Mouse (Mus musculus) C2C12 (cell line): ENCODE results near the gene Dock1. TPM values are rescaled to one million over a fixed set of nuclear protein-coding genes. Genes with fewer than 3 reads are reported as not detected.
A peak's percentile ranks its signal among the peaks of the same experiment; 100 is the strongest.

Source experiments
- H3K27me3 ChIP-seq: one replicate; pipeline ENCODE4 v1.6.1; 2011; ENCODE audit not compliant: control insufficient read depth, insufficient read depth, insufficient read length
- H3K36me3 ChIP-seq: one replicate; pipeline ENCODE4 v1.6.1; 2011; ENCODE audit not compliant: control insufficient read depth, insufficient read depth
- H3K4me3 ChIP-seq: one replicate; pipeline ENCODE4 v1.5.1; 2011; ENCODE audit warnings: mild to moderate bottlenecking, control low read depth; ENCODE audit not compliant: poor library complexity, insufficient read depth, severe bottlenecking
- H3K79me2 ChIP-seq: one replicate; pipeline ENCODE4 v1.6.1; 2011; ENCODE audit not compliant: control insufficient read depth, insufficient read depth
- H3K79me3 ChIP-seq: one replicate; pipeline ENCODE4 v1.6.1; 2011; ENCODE audit warnings: low read depth, control low read depth
- H3ac ChIP-seq: one replicate; pipeline ENCODE3; 2011; ENCODE audit warnings: low read depth; ENCODE audit not compliant: control insufficient read depth, insufficient read length
- CEBPB ChIP-seq: IDR thresholded peaks from one replicate; pipeline ENCODE4 v1.6.1; 2011; ENCODE audit warnings: low read depth, mild to moderate bottlenecking, control low read depth, moderate library complexity
- CTCF ChIP-seq: IDR thresholded peaks from one replicate; pipeline ENCODE4 v1.5.1; 2011; ENCODE audit not compliant: control insufficient read depth, insufficient read depth, insufficient read length
- FOSL1 ChIP-seq: IDR thresholded peaks from one replicate; pipeline ENCODE4 v1.8.0; 2011; ENCODE audit warnings: mild to moderate bottlenecking, low read length; ENCODE audit not compliant: poor library complexity, insufficient read depth, severe bottlenecking
- MAX ChIP-seq: IDR thresholded peaks from one replicate; pipeline ENCODE4 v1.6.1; 2011; ENCODE audit warnings: mild to moderate bottlenecking, control low read depth
- MYOD1 ChIP-seq: IDR thresholded peaks from one replicate; pipeline ENCODE4 v1.6.1; 2011; ENCODE audit warnings: low read depth; ENCODE audit not compliant: control insufficient read depth, insufficient read length
- MYOG ChIP-seq: IDR thresholded peaks from one replicate; pipeline ENCODE4 v1.6.1; 2011; ENCODE audit not compliant: control insufficient read depth, insufficient read length; ENCODE audit errors: extremely low read depth
- USF1 ChIP-seq: IDR thresholded peaks from one replicate; pipeline ENCODE4 v1.6.1; 2011; ENCODE audit warnings: low read depth, mild to moderate bottlenecking, control low read depth, moderate library complexity
- polyA plus RNA-seq: library from polyadenylated mRNA; unstranded; fragments of >200 nt; fragmentation: generic; extraction: Trizol; gene quantifications from one replicate; pipeline ENCODE4 v1.2.1, GENCODE M21; 2012; ENCODE audit warnings: missing spikeins

Dock1 gene
- polyA plus RNA-seq, 1 experiment = 12.1 TPM

DNA sequence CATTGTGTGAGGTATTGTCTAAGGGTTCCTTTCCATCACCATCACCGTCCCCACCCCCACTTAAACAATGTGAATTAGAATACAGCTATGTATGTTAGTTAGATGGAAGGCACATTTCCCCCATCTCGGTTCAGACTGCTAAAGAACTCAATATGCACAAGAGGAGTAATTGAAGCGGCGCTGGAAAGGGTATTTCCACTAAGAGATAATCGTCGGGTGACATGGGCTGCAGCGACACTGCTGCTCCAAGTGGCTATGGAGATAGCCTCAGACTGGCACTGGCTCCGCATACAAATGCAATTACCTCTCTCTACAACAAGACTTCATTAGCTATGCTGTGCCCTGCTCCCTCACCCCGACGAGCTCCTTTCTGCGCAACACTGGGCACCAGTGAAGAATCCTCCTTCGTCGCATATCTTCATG is 222.0 kb downstream of the Dock1 start:
- no peak for TF ChIP-seq CEBPB
- TF ChIP-seq FOSL1 = no peak
- TF ChIP-seq MYOG = no peak
- no peak for TF ChIP-seq CTCF
- TF ChIP-seq USF1 = no peak
- no peak for TF ChIP-seq MAX
- TF ChIP-seq MYOD1 = no peak

DNA sequence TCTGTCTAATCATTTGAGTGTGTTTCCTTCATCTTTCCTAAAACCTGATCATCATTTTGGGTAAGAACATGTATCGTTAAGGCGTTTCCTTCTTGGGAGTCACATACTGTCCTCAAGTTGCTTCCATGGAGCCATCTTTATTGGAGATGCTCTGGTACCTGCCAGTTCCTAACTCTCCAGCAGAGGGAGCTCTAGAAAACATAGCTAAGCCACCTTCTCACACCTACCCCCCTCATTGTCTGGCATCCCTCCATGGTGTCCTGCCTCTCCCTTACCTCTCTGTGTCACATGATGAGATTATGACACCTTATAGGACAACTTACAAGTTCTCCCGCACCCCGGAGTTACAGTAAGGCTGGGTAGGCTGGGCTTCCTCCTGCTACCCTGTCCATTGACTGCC is 222.5 kb downstream of the Dock1 start:
- Histone ChIP-seq H3K79me2 (no peaks in the 10 kb centered on the region), H3ac (no peak overlapping the region), H3K4me3 (no peak overlapping the region), H3K79me3 (no peaks in the 10 kb centered on the region), H3K27me3 (no peaks in the 10 kb centered on the region), H3K36me3 (no peaks in the 10 kb centered on the region)
- no peak for TF ChIP-seq CEBPB
- TF ChIP-seq USF1 = no peak
- no peak for TF ChIP-seq MYOD1
- no peak for TF ChIP-seq FOSL1
- TF ChIP-seq MAX = no peak

More for the DNA sequence above, 222.0 kb downstream of the Dock1 start:
- H3K4me3 ChIP-seq = no peak overlapping the region
- no peak overlapping the region for H3ac ChIP-seq
- H3K79me3 ChIP-seq = no peaks in the 10 kb centered on the region
- no peaks in the 10 kb centered on the region for H3K79me2 ChIP-seq
- no peaks in the 10 kb centered on the region for H3K27me3 ChIP-seq
- no peaks in the 10 kb centered on the region for H3K36me3 ChIP-seq

DNA sequence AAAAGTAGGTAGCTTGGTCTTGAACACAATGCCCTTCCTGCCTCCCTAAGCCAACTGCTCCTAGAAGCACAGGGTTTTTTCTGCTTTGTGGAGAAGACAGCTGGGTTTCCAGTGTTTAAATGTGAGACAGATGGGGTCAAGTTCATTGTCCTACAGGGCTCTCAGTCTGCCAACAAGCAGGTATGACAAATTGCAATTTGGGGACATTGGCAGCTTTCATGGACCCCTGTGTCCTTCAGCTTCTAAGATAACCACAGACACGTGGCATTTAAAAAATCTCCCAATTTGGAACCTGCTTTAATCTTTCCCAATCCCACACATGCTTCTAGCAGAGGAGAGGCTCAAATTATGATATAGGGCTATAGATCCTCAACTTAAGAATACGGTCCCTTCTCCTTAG is 224.2 kb downstream of the Dock1 start:
- TF ChIP-seq CEBPB (no peak), MYOG (no peak), MYOD1 (no peak), CTCF (no peak), USF1 (no peak)
- Histone ChIP-seq H3K79me3 (no peaks in the 10 kb centered on the region), H3K27me3 (no peaks in the 10 kb centered on the region), H3K36me3 (no peaks in the 10 kb centered on the region), H3K79me2 (no peaks in the 10 kb centered on the region), H3ac (no peak overlapping the region), H3K4me3 (no peak overlapping the region)

DNA sequence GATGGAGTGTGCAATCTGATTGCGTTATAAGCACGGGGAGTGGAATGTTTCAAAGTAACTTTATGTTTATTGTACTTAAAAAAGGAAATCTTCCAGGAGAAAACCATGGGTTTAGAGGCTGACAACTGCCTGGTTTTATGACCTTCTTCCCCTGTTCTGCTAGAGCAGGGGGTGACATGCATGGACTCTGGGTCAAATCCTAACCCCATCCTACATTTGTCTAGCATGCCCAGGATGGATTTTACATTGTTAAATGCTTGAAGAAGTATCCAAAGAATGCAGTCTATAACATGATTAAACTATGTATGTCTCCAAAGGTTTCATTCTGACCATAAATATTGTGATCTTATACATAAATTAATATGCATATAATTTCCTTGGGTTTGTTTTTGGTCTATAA is 229.0 kb downstream of the Dock1 start:
- H3K36me3 ChIP-seq = no peaks in the 10 kb centered on the region
- H3K79me3 ChIP-seq = no peaks in the 10 kb centered on the region
- TF ChIP-seq FOSL1 (no peak), MYOG (no peak), CEBPB (no peak), USF1 (no peak), MYOD1 (no peak), CTCF (no peak), MAX (no peak)
- H3K27me3 ChIP-seq = no peaks in the 10 kb centered on the region
- H3ac ChIP-seq = no peak overlapping the region
- H3K4me3 ChIP-seq = no peak overlapping the region
- no peaks in the 10 kb centered on the region for H3K79me2 ChIP-seq

DNA sequence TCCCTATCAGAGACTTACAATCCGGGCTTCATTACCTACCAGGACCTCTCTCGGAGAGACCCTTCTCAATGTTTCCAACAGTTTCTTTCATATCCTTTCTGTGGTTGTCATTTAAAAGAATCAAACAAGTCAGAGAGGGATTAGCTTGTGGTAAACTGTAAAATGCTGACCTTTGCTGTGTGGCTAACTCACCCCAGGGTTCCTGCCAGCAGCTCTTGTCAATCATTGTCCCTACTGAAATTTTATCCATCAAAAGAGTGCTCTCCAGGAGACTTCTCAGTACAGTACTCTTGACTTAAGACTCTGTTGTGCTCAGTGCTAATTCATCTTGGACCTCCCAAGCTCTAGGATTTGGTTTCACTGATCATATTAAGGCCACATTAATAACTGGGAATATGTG is 231.5 kb downstream of the Dock1 start:
- H3K79me2 ChIP-seq = no peaks in the 10 kb centered on the region
- H3K79me3 ChIP-seq = no peaks in the 10 kb centered on the region
- TF ChIP-seq CTCF (no peak), MYOD1 (peak; percentile 82), FOSL1 (no peak)
- no peaks in the 10 kb centered on the region for H3K27me3 ChIP-seq
- no peak overlapping the region for H3ac ChIP-seq
- H3K4me3 ChIP-seq = no peak overlapping the region
- no peaks in the 10 kb centered on the region for H3K36me3 ChIP-seq

DNA sequence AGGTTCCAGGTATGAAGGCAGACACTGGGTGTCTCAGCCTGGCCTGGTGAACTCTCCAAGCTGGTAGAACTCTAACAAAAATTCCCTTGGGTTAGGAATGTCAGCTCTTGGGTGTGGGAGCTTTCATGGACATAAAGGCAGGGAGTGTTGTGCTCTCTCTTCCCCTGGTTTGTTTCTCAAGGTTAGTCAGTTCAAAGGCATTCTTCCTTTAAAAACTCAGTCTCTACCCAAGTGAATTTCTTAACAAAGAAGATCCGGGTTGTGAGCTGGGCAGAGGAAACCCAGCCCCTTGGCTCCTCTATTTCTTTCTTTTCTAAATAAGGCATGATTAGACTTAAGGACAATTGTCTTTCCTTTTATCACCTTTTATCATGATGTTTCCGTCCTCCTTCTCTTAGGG is 261.4 kb downstream of the Dock1 start:
- Histone ChIP-seq H3K79me3 (no peaks in the 10 kb centered on the region), H3K79me2 (no peaks in the 10 kb centered on the region), H3ac (no peak overlapping the region), H3K27me3 (no peaks in the 10 kb centered on the region), H3K36me3 (no peaks in the 10 kb centered on the region), H3K4me3 (no peak overlapping the region)
- TF ChIP-seq MYOD1 = no peak
- TF ChIP-seq MYOG = no peak
- TF ChIP-seq USF1 = no peak
- no peak for TF ChIP-seq FOSL1
- no peak for TF ChIP-seq CTCF
- no peak for TF ChIP-seq MAX
- TF ChIP-seq CEBPB = no peak
